Mouse (Mus musculus) layer of hippocampus, postnatal 36 days (tissue): Measurements from ENCODE around the gene Dvl2. TPM values are rescaled to one million over a fixed set of nuclear protein-coding genes. Genes with fewer than 3 reads are reported as not detected.
"Not testable (repeated sequence)": the region's sequence is repeated elsewhere in the genome, so short reads cannot be mapped to it uniquely, and the experiment has no call there.

Experiments used
- DNase-seq, 2 experiments: peaks; one replicate each; pipeline ENCODE4 v3.0.0; 2022
- total RNA-seq, 2 experiments: library from RNA; stranded (reverse); gene quantifications; 2 replicates each; pipeline ENCODE4 v1.2.3; 2021

Gene Dvl2
- total RNA-seq, 2 experiments from 2014 or later: 36.8 to 41.7 TPM

- DNase-seq: no peak
These were observed 10.6 kb downstream of the Dvl2 start for GRCm38 (mm10) chr11:70010961-70011360.

DNA sequence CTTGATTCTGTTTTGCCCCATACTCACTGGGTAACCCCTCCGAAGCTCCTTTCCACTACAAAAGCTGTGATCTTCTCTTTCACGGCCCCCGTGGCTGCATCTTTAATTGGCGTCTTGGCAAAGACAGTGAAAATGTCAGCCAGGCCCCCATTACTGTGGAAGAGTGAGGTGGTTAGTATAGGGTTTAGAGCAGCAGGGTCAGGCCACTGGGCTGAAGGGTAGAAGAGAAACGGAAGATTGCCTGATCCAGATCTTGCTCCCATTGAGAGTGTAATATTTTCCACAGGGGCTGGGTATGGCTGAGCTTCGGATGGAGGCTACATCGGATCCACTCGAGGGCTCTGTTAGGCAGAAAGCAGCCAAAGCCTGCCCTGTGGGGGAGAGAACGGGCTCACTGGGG lies 12.5 kb downstream of the Dvl2 start:
- no peak for DNase-seq

DNA sequence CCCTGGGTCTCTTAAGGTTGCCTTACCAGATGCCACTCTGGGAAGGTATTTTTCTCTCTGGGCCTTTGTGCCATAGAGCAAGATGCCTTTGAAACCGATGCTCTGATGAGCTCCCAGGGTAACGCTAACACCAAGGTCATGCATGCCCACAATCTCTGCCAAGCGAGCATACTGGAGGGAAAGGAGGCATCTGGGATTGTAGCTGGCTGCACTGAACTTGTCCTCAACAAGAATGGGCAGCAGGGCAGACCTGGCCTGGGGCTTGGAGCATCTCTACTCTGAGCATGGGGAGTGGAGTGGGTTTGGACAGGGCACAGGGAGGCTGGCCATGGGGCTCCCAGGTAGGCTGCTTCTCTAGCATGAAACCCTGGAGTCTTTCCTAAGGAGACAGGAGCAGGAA lies 13.0 kb downstream of the Dvl2 start:
- no peak for DNase-seq

GRCm38 (mm10) chr11:70014051-70014450 lies 13.7 kb downstream of the Dvl2 start:
- no peak for DNase-seq

DNA sequence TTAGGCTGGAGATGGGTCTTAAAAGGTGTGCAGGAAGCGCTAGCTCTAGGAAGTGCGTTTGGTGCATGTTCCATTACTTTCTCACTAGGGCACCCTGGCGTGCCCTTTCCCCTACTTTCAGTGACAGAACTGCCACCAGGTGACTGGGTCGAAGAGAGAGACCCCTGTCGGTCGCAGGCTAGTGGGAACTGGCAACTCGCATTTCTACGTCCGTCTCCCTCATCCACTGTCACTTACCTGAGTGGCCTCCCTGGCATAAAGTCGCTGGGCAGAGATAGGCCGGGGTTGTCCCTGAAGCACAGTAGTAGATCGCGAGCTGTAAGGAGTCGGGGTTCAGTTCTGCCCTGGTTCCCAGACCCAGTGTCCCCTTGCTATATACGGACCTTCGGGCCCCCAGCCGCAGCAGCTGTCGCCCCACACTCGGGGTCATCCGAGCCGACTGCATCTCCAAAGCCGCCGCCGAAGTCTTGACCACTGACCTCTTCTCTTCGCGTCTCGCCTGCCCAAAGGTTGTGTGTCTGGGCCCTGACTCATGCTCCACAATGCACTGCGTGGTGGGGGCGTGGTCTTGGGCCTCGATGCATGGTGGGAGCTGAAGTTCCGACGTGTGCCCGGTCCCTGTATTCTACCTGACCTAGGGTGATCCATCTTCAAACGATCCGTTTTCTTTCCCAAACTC lies 14.6 kb downstream of the Dvl2 start, which contains the start of gene Acadvl:
Acadvl (minus strand) TSS at position 532 of the 679 bp plus-strand sequence.
- DNase-seq: peak; percentile 85 to 89

GRCm38 (mm10) chr11:70015677-70016076 lies 15.3 kb downstream of the Dvl2 start:
- DNase-seq: no peak

DNA sequence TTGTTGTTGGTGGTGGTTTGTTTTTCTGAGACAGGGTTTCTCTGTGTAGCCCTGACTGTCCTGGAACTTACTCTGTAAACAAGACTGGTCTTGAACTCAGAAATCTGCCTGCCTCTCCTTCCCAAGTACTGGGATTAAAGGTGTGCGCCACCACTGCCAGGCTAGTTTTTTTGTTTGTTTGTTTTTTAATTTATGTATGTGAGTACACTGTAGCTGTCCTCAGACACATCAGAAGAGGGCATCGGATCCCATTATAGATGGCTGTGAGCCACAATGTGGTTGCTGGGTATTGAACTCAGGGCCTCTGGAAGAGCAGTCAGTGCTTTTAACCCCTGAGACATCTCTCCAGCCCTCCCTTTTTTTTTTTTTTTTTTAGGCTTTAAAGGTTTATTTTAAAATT lies 15.8 kb downstream of the Dvl2 start:
- DNase-seq: not testable (repeated sequence)

GRCm38 (mm10) chr11:70016669-70017068 lies 16.3 kb downstream of the Dvl2 start, which contains the start of gene Dlg4:
Gene Dlg4 (plus strand): TSS chr11:70016942.
- DNase-seq: no peak

DNA sequence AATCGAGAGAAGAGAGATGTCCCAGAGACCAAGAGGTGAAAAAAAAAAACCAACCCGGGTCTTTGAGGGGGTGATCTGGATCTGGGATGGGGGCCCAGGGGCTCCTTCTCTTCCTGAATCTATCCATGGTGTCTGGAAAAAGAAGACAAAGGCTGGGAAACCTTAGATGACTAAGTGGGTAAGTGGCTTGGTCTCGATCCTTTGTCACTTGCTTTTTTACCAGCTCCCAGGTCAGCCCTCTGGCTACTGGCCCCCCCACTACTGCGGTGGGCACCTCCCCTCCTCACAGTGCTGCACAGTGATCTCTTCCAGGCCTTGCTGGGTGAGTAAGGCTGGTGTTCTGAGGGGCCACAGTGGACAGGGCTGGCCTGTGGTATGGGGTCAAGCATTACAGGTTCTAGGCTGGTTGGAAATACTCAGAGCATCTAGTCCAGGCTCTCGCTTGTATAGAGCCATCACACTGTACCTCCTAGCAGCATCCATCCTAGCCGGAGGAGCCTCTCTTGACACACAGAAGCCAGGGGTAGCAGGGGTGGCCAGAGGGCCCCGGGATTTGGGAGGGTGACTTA lies 16.9 kb downstream of the Dvl2 start:
- no peak for DNase-seq

- DNase-seq: peak in 1 of 2 experiments; percentile 61
These were observed 18.0 kb downstream of the Dvl2 start for GRCm38 (mm10) chr11:70018131-70018990.

DNA sequence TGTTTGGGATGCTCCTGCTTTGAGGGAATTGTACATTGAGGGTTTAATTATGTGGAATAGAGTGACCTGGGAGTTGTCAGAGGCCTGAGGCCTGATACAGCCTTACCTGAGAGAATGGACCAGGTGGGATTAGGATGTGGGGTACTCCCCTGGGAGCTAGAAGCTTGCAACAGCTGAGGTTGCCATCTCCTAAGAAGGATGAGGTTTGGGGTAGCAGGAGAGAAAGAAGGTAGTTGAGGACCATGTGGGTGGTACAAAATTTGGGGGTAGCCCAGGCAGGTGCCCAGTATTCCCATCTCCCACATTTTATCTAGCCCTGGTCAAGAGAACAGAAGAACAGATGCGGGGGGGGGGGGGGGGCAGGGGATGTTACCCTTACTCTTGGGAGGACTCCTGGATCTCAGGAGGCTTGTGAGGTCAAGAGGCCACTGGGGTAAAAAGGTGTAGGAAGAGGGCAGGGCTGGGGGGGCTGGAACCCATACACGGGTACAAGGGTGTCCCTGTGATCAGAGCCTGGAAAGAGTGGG lies 19.2 kb downstream of the Dvl2 start:
- no peak for DNase-seq

DNA sequence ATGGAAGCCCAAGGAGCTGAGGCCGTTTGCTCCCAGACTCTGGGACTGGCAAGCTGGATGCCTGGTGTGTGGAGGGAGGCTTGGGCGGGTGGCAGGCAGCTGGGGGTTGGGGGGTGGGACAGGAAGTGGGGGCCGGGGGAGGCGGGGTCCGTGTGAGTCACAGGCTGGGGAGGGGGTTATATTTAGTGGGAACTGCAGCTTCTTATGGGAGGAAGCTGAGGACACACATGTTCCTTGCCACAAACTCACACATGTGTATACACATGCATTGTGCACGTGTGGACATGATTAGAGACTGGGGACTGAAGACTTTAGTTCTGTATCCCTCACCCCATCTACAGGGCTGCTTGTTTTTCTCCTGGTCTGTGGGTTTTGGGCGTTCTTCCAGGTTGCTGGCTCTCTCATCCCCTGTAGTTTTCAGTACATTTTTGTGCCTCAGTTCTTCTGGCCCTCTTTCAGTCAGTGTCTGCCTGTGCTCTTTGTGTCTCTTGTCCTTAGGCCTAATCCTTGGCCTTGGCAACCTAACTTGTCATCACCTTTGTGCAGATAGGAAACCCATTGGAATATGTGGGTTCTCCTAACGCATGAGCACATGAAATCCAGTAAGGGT lies 19.7 kb downstream of the Dvl2 start:
- no peak for DNase-seq

DNA sequence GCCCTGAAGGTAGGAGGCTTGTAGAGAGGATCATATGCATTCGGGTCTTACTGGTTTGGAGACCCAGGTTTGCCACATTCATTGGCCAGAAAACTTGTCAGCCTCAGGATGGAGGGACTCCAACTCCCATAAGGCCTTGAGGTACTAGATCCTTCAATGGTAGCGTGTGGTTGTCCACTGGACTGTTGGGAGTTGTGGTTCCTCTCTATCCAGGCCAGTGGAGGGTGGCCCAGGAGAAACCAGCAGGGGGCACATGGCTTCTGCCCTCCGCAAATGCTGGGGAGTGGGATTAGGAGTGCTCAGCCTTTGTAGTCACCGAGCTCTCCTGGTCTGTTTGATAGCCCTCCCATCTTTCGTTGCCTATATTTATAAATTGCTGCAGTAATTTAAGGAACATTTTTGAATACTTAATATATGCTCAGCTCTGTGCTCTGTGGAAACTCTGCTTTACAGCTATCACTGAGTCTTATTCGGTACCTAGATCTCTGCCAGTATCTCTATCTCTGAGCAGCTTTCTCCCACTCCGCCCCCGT lies 20.4 kb downstream of the Dvl2 start:
- DNase-seq: peak; percentile 73 to 74

DNA sequence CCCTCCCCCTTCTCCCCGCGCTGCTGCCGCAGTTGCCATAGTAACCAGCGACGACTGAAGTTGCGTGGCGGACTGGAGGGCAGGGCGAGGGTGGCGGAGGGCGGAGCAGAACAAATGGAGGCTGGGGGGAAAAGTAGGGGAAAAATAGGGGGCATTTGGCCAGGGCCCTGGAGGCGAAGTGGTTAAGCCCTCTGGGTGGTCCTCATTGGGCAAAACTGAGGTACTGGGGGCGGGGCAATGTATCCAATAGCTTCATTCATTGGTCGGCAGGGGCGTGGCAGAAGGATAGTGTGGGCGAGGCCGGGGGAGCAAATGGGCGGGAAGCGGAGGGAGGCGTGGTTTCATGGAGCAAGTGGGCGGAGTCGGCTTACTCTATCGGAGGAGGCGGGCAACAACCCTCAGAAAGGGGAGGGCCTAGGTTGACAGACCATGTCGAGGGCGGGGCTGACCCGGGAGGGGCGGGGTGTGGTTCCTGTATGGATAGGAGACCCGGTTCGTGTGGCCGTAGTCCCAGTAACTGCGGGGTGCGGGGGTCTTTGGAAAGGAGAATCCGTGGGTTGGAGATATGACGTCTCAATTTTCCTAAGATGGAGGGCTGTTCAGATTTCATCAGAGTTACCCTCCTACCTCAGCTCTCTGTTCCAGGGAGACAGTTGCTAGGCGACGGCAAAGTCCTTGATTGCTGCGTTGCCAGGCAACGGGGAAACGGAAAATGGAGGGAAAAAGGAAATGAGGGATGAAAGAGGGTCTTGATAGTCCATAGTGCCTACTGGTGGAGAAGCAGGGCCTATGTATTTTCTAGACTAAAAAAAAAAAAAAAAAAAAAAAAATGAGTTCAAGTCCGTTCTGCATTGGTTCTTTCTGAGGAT lies 21.1 kb downstream of the Dvl2 start:
- DNase-seq: peak; percentile 98 to 99

DNA sequence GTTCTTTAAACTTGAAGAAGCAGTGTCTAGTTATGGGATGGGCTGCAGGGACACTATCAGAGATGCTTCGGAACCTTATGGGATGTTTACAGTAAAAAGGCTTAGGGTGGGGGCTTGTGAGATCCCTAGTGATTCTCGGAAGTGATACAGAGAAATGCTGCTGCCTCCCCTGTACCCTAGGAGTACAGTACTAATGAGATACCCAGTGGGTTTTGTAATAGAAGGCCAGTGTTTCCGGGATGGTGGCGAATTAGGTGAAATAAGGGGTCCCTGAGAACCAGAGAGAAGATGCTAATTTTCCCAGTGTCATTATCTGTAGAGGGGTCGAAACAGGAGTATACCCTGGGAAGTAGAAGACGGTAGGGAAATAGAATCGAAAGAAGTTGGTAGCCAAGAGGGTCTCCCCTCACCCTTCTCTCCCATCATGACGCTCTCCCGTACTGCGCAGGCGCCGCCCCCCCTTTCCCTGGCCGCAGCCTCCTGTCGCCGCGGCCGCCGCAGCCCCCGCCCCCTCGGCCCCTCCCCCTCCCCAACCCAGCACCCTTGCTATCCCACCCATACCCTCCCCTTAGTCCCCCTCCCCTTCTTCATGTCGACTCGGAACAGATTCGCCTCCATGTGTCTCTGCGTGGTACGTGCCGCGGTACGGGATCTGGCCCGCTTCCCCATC lies 23.2 kb downstream of the Dvl2 start:
- DNase-seq: no peak

DNA sequence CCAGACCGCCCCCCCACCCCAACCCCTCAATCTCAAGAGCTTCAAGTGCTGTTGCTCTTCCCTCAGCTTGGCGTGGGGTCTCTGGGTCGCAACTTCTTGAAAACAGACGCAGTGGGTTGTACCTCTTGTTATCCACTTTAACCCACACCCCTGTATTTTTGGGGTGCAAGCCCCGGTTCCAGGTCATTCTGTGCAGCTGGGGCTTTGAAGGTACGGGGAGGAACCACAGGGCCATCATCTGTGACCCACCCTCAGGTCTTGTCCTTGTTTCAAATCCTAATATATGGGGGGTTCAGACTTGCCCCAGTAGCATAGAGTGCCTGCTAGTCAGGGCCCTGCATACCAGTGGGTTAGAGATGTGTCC lies 23.7 kb downstream of the Dvl2 start:
- no peak for DNase-seq

DNA sequence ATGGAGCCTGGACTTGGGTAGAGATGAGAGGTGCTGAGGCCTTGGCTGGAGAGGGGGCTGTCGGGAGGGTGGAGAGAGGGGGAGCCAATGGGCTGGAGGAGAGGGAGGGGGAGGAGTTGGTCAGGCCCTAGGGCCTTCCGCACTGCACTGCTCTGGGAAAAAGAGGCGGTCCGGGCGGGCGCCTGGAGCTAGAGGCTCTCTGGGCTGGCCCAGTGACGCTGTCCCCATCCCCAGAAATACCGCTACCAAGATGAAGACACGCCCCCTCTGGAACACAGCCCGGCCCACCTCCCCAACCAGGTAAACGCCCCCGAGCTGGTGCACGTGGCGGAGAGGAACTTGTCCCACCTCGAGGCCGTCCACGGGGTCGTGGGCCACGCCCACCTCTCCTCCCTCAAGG lies 26.3 kb downstream of the Dvl2 start:
- DNase-seq: no peak

DNA sequence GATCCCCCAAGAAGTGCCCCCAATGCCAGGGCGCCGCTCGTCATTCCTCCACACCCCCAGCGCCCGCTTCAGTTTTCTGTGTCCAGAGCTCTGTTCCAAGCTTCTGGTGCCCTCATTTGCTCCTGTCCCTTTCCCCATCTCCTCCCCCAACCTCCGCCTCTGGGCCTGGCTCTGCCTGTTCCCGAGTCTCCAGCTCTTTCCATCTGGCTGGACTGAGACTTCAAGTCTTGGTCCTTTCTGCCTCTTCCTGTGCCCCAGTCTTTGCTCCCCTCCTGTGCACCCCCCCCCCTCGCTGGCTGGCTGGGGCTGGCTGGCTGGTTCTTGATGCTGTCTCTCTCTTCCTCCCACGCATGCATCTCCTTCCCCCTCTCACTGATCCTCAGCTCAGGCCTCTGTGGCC lies 27.0 kb downstream of the Dvl2 start:
- peak in 1 of 2 experiments; percentile 50 for DNase-seq

GRCm38 (mm10) chr11:70028401-70029129 lies 28.2 kb downstream of the Dvl2 start:
- DNase-seq: no peak
